Mouse (Mus musculus): ENCODE results near the gene Etnk1. TPM values are rescaled to one million over a fixed set of nuclear protein-coding genes. Genes with fewer than 3 reads are reported as not detected.

Gene Etnk1
- 8.0 and 9.8 TPM in 2 replicates for polyA plus RNA-seq (2015; fragmentation: Nextera tagmentation; extraction: Ambion mirVana)

GRCm38 (mm10) chr6:143166452-143167357 is at the start of gene Etnk1:
Gene Etnk1, plus strand, starts transcription at chr6:143167221.

Other genes with a start within 250 kb of the Etnk1 start
- gene St8sia1, start 202.8 kb upstream of the Etnk1 start, polyA plus RNA-seq (2015; fragmentation: Nextera tagmentation; extraction: Ambion mirVana), result 0.06 and 0.13 TPM in 2 replicates
- gene C2cd5, start 67.1 kb upstream of the Etnk1 start, polyA plus RNA-seq (2015; fragmentation: Nextera tagmentation; extraction: Ambion mirVana), result 23.2 and 29.5 TPM in 2 replicates